Mouse (Mus musculus) frontal cortex, postnatal 36 days (tissue): ENCODE measurements around the gene Strn3.
"Not testable (repeated sequence)": the region's sequence is repeated elsewhere in the genome, so short reads cannot be mapped to it uniquely, and the experiment has no call there.

ENCODE experiments used
- DNase-seq, 2 experiments: peaks; one replicate each; pipeline ENCODE4 v3.0.0; 2022; ENCODE audit warnings: low spot score in 2 of 2

The Strn3 gene

GRCm38 (mm10) chr12:51612361-51612760, 79.3 kb downstream of the Strn3 start:
- no peak for DNase-seq

GRCm38 (mm10) chr12:51606138-51606537, 85.6 kb downstream of the Strn3 start:
- no peak for DNase-seq

GRCm38 (mm10) chr12:51603306-51603705, 88.4 kb downstream of the Strn3 start:
- no peak for DNase-seq

- DNase-seq: no peak
Observed at GRCm38 (mm10) chr12:51594030-51594470, 97.6 kb downstream of the Strn3 start.

DNA sequence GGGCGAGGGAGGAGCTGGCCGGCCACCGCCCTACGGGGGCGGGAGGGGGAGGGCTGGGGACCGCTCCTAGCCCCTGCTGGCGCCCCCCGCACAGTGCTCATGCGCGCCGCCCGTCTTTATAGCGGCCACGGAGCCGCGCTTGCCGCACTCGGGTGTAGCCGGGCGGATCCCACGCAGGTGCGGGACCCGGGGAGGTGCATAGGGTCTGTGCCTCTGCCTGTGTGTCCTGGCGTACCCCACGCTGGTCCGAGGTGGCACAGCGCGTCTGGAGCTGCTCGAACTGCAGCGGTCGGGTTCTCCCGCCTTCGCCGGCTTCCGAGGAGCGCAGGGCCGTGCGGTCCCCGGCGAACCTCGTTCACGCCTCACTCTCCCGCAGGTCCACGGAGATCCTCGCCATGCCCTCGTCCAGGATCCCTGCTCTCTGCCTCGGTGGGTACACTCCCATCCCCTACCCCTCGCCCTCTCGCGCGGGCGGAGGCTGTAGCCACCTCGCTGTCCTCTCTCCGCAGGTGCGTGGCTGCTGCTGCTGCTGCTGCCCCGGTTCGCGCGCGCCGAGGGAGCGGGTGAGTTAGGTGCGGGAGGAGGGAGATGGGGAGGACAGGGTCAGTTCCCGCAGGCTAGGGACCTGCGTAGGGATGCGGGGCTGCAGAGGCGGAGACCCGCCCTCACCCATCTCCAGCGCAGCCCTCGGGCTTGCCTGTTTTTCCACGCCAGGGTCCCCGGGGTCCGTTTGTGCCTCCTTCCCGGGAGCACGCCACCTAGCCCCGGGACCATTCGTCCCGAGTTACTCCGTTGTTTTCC, 98.3 kb downstream of the Strn3 start, which contains the start of gene Coch:
Gene Coch (plus strand): TSS at position 113 of the 801 bp plus-strand sequence.
- DNase-seq: peak in 1 of 2 experiments; percentile 16

DNA sequence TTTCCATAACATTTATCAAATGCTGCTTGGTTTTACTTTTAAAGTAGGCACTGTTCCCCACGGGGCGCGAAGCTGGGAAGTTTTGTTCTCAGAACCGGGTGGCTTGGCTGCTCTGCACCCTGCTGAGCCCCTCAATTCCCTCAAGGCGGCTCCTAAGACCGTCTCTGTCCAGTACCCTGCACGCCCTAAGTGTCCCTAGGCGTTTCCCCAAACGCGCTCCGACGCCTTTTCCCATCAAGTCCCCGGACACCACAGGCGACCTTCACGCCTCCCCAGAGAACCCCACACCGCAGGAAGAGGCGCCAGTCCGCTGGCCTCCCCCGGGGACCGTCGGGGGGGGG, 98.8 kb downstream of the Strn3 start:
- no peak for DNase-seq

- no peak for DNase-seq
Observed at GRCm38 (mm10) chr12:51591921-51592320, 99.8 kb downstream of the Strn3 start.

GRCm38 (mm10) chr12:51589263-51589662, 102.4 kb downstream of the Strn3 start:
- DNase-seq: no peak

GRCm38 (mm10) chr12:51577816-51578215, 113.9 kb downstream of the Strn3 start:
- DNase-seq: not testable (repeated sequence)

- DNase-seq: no peak
Observed at GRCm38 (mm10) chr12:51572651-51573050, 119.0 kb downstream of the Strn3 start.

DNA sequence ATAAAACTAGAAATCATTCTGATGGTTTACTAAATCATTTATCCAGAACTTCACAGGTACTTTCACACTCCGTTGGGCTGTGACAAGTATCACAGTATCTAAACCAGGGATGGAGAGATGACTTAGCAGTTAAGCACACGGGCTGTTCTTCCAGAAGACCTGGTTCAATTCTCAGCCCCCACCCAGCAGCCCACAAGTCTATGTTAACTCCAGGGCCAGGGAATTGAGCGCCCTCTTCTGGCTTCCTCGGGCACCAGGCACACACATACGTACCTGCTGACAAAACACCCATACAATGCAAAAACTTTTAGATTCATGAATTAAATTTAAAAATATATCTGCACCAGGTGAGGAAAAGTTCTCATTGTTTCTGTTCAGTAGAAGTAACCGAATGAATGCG, 121.8 kb downstream of the Strn3 start:
- no peak for DNase-seq

GRCm38 (mm10) chr12:51569472-51569871, 122.2 kb downstream of the Strn3 start:
- DNase-seq: no peak

DNA sequence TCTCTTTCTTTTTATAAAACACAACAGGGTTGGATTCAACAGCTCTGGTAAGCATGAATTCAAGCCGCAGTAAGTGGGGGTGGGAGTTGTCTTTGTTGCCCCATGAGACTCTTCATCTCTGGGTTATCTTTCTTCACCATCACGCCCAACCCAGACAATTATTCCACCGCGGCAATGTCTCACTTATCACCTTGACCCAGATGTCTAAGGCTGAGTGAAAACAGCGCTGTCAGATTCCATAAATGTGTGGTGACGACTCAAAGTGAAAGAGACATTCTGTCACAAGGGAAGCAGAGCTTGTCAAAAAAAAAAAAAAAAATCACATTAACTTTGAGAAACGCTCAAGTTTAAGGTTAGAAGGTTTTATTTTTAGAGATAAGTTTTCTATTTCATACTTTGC, 124.5 kb downstream of the Strn3 start:
- DNase-seq: no peak

DNA sequence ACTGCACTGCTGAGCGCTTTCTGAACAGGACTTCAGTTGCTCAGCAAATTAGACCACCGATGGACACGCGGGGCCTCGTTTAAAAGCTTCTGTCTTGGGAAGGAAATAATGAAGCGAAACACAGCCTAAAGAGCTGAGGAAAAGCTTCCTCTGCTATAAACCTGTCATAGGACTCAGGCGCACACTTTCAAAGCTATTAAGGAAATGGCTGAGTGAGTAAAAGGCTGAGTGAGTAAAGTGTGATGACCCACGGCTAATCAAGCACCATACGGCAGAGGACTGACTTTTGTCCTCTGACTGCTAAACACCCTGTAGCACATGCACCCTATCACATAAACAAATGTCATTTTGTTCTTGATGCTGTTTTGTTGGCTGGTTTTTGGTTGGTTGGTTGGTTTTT, 130.3 kb downstream of the Strn3 start:
- no peak for DNase-seq
